Mouse (Mus musculus) cerebellum, adult 9-10 months (tissue): ENCODE results near the gene Mrpl49.

Experiments used
- DNase-seq: peaks from one replicate; pipeline ENCODE4 v3.0.0; 2022

Gene Mrpl49

GRCm38 (mm10) chr19:6057313-6058096 is at the start of gene Mrpl49, which contains the start of gene Fau:
Gene Mrpl49, minus strand, starts transcription at chr19:6057785.
Gene Fau, plus strand, starts transcription at chr19:6057844.
- peak; percentile 98 for DNase-seq

DNA sequence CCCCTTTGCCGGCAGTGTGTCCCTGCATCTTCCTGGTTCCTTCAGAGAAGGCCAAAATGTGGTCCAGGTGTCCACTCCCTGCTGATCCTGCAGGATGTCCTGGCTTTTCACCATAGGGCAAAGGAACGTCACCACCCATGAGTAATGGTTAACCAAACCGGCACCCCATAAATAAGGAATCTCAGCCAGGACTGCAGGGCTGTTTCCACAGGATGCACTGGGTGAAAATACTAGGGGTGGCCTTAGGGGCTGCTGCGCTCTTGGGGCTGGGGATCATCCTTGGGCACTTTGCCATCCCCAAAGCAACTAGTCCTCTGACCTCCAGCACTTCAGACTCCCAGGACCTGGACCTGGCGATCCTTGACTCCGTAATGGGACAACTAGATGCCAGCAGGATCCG is 48.0 kb upstream of the Mrpl49 start, which contains the start of gene Naaladl1:
TSS of gene Naaladl1 (plus strand) at position 197 of the 400 bp plus-strand sequence.
- DNase-seq = no peak

DNA sequence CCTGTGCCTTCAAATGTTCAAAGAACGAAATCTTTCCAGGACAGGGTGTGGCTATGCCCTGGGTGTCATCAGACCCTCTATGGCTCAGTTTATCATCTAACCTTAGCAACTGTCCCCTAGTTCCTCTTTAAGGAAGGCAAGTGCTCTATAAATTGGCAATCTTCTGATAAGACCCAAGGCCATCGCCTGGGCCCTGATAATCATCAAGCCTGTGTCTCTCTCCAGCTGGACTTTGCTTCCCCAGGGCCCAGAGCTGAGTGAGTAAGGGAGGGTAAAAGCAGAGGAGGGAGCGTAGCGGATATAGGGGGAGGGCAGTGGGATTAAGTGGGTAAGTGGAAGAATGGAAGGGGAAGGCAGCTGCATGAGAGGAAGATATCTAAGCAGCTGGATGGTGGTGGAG is 46.9 kb upstream of the Mrpl49 start:
- no peak for DNase-seq

DNA sequence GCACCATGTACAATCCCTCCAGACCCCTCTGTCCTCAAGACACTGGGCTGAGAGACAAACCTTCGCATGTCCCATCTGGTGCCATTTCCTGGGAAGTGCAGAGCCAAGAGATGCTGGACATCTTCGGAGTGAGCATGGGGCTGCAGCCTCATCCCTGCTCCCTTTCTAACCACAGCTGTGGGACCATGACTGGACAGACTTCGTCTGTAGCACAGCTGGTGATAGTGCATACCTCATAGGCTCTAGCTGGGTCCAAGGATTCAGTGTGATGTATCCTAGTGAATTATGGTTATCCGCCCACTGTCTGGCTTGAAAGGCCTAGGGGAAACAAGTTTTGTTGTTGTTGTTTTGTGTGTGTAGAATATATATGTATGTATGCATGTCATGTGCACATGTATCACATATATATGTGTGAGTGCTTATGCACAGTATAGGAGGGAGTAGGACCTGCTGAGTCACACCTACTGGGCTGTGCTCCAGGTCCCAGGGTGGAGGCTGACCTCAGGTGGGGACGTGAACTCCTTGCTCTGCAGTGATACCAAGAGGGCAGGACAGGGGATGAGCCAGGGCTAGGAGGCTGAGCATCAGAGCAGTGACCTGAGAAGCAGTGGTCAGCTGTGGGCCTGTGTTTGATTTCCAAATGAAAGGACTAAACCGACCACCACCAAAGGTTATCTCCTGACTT is 44.7 kb upstream of the Mrpl49 start:
- DNase-seq = no peak

DNA sequence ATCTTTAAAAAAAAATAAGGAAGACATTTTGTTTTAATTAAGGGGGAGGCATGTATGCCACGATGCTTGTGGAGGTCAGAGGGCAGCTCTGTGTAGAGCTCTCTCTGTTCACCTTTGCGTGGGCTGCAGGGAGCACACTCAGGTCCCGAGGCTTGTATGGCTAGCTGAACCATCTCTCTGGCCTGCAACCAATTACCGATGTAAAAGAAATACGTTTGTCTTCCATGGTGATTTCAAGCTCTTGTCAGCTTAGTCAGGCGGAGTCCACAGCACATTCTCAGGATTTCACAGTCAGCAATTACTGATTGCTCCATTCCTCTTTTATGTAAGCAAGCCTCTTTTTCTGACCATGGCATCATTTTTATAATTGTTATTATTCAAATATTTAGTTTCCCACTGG is 43.6 kb upstream of the Mrpl49 start:
- no peak for DNase-seq

GRCm38 (mm10) chr19:6097847-6098246 is 40.3 kb upstream of the Mrpl49 start:
- DNase-seq = no peak

DNA sequence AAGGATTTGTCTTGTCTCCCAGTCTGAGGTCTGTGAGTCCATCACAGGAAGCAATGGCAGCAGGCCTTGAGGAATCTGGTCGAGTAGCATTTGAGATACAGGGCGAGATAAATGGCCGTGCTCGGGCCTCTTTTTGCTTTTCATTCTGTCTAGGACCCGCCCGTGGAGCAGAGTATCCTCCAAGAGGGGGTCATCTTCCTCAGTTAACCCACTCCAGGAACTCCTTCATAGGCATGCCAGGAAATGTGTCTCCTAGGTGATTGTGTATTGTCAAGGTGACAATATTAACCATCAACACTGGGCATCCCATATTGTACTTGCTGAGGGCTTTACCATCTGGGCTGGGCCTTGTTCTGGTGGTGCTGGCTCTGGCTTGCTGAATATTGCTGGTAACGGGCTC is 36.5 kb upstream of the Mrpl49 start, which contains the start of gene AC131692.1:
TSS of gene AC131692.1 (plus strand) at position 301 of the 400 bp plus-strand sequence.
- DNase-seq = no peak

DNA sequence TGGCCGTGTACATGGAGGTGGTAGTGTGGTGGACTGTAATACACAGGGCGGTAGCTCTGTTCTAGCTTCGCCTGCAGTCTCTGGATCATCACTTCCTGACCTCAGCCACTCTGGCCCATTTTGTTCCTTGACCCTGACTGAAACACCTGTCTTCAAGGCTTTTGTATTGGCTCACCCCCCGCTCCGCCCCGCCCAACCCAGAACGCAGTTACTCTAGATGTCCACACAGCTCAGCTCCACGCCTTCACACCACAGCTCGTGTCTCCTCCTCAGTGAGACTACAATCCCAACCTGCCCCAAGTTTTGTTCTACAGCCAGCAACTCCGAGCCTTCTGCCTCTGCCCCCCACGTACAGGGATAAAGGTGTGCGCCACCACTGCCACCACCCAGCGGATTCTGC is 31.3 kb upstream of the Mrpl49 start:
- DNase-seq = no peak

GRCm38 (mm10) chr19:6085417-6085879 is 27.9 kb upstream of the Mrpl49 start:
- DNase-seq = peak; percentile 21

DNA sequence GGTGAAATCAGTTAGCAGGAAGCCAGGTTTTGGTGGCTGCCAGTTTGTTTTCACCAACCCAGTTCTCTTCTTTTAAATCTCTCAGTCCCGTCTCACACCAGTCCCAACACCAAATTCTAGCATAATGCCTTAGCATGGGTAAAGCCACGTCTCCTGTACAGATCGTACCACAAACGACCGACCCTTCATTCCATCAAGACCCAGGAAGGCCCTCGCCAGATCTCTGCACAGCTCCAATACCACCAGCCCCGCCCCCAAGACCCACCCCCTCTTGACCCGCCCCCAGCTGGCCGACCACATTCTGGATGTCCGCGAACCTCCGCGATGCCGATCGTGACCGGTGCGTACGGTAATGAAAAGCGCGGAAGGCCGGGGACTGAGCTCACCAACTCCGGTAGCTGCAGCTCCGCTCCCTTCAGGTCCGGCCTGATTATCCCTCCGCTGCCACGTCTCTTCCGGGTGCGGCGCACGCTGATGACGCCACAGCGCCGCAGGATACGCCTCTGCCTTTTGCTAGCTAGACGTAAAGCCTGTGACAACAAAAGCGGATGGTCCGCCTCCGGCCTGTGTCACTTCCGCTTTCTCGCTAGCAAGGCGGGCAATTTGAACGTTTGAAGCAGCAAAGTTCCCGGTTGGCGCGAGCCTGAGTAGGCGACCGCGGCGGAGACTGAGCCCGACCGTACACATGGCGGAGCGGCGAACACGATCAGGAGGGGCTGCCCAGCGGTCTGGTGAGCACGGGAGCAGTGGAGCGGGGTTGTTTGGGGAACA is 27.1 kb upstream of the Mrpl49 start, which contains the start of the genes Zfpl1 and Cdca5:
TSS of gene Zfpl1 (minus strand) at position 479 of the 771 bp plus-strand sequence.
TSS of gene Cdca5 (plus strand) at position 506 of the 771 bp plus-strand sequence.
- peak; percentile 98 for DNase-seq

DNA sequence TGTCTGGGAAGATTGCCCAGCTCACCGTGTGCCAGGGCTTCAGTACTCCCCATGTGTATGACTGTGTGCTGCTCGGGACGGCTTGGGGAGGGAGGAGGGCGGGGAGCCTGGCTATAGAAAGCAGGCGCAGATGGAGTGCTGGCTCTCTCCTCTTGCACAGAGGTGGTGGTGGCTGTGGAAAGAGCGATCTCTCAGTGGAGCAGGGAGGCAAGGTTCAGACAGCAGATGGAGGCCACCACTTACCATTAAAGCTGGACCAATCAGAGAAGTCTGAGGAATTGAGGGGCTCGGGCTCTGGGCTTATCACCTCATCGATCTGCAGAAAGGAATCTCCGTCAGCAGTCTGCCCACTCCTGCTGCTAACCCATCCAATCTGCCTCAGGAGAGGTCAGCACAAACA is 24.6 kb upstream of the Mrpl49 start, which contains the start of gene Gm28374:
TSS of gene Gm28374 (minus strand) at position 101 of the 400 bp plus-strand sequence.
- peak; percentile 13 for DNase-seq

DNA sequence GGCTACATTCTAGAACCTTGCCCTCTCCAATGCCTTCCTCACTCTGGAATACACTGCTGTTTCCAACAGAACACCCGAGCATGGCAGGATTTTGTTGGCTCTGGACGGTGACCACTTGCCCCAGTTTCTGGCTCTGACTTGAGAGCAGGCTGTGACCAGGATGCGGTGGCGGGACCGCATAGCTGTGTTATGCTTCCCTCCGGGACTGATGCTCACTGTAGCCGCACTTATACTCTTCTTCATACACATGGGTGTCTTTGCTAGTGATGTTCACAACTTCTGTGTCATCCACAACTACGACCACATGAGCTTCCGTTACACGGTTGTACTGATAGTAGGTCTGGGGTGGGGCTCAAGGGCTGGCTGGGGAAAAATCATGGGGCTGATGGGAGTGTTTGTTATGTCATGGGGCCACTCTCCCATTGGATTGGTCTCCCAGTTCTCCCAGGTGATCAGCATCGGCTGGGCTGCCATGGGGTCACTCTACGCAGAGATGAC is 22.4 kb upstream of the Mrpl49 start, which contains the start of gene Tmem262:
TSS of gene Tmem262 (plus strand) at position 51 of the 498 bp plus-strand sequence.
- DNase-seq = peak; percentile 23

- peak; percentile 90 for DNase-seq
Observed at GRCm38 (mm10) chr19:6076564-6077393, 19.2 kb upstream of the Mrpl49 start, which contains the start of gene Vps51. Gene Vps51, minus strand, starts transcription at chr19:6077231.

DNA sequence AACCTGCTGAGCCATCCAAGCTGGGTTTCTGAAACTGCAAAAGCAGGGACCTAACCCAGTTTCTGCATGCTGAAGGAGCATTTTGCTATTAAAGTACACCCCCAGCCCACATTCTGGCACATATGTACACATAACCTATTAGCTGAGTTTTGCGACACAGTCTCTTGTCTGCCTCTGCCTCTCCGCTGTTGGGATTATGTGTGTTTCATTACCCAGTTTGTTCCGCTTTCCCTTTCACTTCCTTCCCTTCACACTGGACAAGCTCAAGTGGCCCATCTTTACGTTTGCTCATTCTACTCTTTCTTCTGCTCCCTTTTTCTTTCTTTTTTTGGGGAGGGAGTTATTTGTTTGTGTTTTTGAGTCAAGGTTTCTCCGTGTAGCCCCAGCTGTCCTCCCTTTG is 16.3 kb upstream of the Mrpl49 start:
- DNase-seq = no peak

- no peak for DNase-seq
Observed at GRCm38 (mm10) chr19:6071261-6071660, 13.7 kb upstream of the Mrpl49 start.

DNA sequence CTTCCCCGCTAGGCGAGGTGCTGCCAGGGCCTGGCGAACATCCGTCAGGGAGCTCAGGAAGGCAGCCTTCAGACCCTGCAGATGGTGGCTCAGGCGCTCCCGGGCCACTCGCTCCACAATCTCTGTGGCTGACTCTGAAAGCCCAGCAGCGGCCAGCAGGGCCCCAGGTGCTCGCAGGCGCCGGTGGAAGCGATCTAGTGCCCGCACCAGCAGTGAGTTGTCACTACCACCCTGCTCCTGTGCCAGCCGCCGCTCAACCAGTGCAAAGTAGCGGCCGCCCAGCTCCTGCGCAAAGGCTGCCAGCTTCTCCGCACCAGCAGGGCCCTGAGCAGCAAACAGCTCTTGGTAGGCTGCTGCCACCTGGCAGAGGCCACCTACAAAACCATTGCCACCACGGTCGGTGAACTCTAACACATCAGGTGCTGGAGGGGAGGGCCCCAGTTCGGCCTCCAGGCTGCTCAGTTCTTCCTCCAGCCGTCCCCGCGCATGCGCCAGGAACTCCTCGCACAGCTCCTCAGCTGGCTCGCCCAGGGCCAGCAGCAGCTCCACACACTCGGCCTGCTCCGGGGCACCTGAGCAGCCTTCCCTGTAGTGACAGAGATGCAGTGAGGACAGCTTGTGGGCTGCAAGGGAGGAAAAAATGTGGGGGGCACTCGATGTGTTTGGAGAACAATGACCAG is 13.1 kb upstream of the Mrpl49 start:
- DNase-seq = no peak

DNA sequence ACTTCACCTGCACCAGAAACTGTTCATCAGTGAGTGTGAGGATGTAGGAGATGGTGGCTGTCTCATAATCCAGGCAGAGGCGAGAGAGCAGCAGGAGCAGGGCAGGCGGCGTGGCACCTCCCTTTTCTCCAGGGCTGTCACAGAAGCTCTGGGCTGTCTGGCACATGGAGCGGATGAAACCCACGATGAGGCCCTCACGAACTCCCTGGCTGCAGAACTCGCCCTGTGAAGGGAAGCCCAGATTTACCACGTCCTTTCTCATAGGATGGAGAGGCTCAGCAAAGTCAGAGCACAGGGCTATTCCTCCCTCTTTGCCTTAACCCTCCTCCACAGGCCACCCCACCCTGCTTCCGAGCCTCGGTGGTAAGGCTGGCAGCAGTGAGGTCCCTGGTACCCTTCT is 12.3 kb upstream of the Mrpl49 start:
- DNase-seq = no peak

DNA sequence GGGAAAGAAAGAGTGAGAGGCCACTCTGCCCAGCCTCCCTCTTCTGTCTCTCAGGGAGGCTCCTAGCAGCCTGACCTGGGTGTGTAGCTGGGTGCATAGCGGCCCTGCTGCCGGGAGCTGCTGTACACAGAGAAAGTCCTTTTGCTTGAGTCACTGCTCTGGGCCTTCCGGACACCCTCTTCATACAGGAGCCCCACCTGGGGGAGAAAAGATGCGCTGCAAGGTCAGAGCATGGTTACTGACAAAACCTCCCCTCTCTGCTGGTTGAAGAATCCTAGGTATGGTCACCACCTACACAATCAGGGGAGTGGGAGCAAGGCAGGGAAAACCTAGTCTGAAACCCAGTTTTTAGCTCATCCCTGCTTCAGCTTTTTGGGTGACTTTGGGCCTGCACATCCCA is 11.4 kb upstream of the Mrpl49 start:
- no peak for DNase-seq

DNA sequence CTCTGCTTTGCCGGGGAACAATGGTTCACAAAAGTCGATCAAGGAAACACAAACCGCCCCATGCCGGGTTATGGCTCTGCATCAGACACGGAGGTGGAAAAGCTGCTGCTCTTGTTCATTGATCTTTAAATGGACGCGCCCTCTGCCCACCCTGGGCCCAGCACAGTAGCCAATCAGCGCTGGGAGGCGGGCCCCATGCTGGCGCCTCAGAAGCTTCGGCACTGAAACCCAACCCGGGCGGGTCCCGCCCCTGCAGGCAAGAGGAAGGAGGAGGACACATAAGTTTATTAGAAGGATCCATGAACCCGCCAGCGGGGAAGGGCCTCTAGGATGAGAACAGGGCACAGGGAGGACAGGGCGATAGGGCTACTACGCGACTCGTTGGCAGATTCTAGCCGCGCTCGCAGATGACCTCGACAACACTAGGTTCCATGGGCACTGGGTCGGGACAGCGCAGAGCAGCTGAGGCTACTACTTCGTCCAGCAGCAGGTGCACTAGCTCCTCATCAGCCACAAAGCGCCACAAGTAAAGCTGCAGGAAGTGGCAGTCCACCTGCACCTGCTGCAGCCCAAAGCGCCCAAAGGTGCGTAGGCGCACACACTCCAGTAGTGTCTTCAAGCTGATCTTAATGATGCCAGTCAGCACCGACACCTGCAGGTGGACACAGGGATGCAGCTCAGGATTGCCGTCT is 10.3 kb upstream of the Mrpl49 start, which contains the start of gene Tm7sf2:
TSS of gene Tm7sf2 (minus strand) at position 650 of the 692 bp plus-strand sequence.
- DNase-seq = peak; percentile 83
